Mouse (Mus musculus): Measurements from ENCODE around the gene Ccdc85b.

Gene Ccdc85b

GRCm38 (mm10) chr19:5483386-5484359 is 26.0 kb upstream of the Ccdc85b start:
- intact Hi-C loops (cut with DNase I) = no loop called here

- intact Hi-C loops (cut with DNase I) = no loop called here
These were observed 23.7 kb upstream of the Ccdc85b start for GRCm38 (mm10) chr19:5481398-5481797.

- intact Hi-C loops (cut with DNase I) = no loop called here
These were observed 22.3 kb upstream of the Ccdc85b start for GRCm38 (mm10) chr19:5480016-5480415.

GRCm38 (mm10) chr19:5477668-5478300 is 20.1 kb upstream of the Ccdc85b start:
- intact Hi-C loops (cut with DNase I) = no loop called here

GRCm38 (mm10) chr19:5477004-5477667 is 19.4 kb upstream of the Ccdc85b start:
- intact Hi-C loops (cut with DNase I) = no loop called here

GRCm38 (mm10) chr19:5475069-5475714 is 17.5 kb upstream of the Ccdc85b start:
- intact Hi-C loops (cut with DNase I) = no loop called here

GRCm38 (mm10) chr19:5474281-5475068 is 16.8 kb upstream of the Ccdc85b start:
- intact Hi-C loops (cut with DNase I) = no loop called here

- intact Hi-C loops (cut with DNase I) = no loop called here
These were observed 16.0 kb upstream of the Ccdc85b start, which contains the start of gene Efemp2 for GRCm38 (mm10) chr19:5473720-5474119. Gene Efemp2, plus strand, starts transcription at chr19:5473954.

- intact Hi-C loops (cut with DNase I) = no loop called here
These were observed 15.2 kb upstream of the Ccdc85b start for GRCm38 (mm10) chr19:5472857-5473256.

GRCm38 (mm10) chr19:5471846-5472245 is 14.2 kb upstream of the Ccdc85b start:
- intact Hi-C loops (cut with DNase I) = no loop called here

GRCm38 (mm10) chr19:5468374-5468773 is 10.7 kb upstream of the Ccdc85b start, which contains the start of gene Ctsw:
Gene Ctsw, minus strand, starts transcription at chr19:5468507.
- intact Hi-C loops (cut with DNase I) = no loop called here

- intact Hi-C loops (cut with DNase I) = no loop called here
These were observed 9.3 kb upstream of the Ccdc85b start for GRCm38 (mm10) chr19:5466916-5467500.

GRCm38 (mm10) chr19:5465037-5465436 is 7.3 kb upstream of the Ccdc85b start:
- intact Hi-C loops (cut with DNase I) = no loop called here

- intact Hi-C loops (cut with DNase I) = no loop called here
These were observed 6.3 kb upstream of the Ccdc85b start for GRCm38 (mm10) chr19:5463791-5464562.

- intact Hi-C loops (cut with DNase I) = no loop called here
These were observed 5.5 kb upstream of the Ccdc85b start for GRCm38 (mm10) chr19:5463212-5463611.

- intact Hi-C loops (cut with DNase I) = no loop called here
These were observed 3.7 kb upstream of the Ccdc85b start for GRCm38 (mm10) chr19:5461411-5461810.

- intact Hi-C loops (cut with DNase I) = no loop called here
These were observed 2.8 kb upstream of the Ccdc85b start, which contains the start of gene Fibp for GRCm38 (mm10) chr19:5460465-5460911. Gene Fibp, plus strand, starts transcription at chr19:5460615.

GRCm38 (mm10) chr19:5459896-5460295 is 2.2 kb upstream of the Ccdc85b start:
- intact Hi-C loops (cut with DNase I) = no loop called here

- intact Hi-C loops (cut with DNase I) = no loop called here
These were observed 1.3 kb upstream of the Ccdc85b start for GRCm38 (mm10) chr19:5459019-5459418.

Data from adrenal gland (tissue).